Mouse (Mus musculus) 3T3-L1 (cell line): ENCODE results near the gene Cnot3.
"Not testable (repeated sequence)": the region's sequence is repeated elsewhere in the genome, so short reads cannot be mapped to it uniquely, and the experiment has no call there.

Experiments
- DNase-seq: peaks from one replicate; pipeline ENCODE4 v3.0.0-alpha.2; 2015; ENCODE audit warnings: low read depth, low spot score

The Cnot3 gene

DNA sequence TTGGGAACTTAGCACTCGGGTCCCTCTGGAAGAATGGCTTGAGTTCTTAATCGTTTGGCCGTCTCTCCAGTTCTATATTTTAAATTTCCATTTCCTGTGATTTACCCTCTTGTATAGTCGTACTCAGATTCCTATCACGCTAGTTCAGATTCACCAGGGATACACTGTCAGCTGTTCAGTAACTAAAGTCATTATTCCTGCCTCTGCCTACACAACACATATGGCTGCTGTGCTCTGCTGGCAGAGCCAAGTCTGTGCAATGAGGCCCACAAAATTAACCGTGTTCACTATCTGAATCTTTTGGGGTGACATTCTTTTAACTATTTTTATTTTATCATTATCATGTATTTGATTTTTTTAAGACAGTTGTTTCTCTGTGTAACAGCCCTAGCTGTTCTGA, 53.4 kb downstream of the Cnot3 start:
- DNase-seq = no peak

GRCm38 (mm10) chr7:3703148-3703878, 58.2 kb downstream of the Cnot3 start:
- no peak for DNase-seq

DNA sequence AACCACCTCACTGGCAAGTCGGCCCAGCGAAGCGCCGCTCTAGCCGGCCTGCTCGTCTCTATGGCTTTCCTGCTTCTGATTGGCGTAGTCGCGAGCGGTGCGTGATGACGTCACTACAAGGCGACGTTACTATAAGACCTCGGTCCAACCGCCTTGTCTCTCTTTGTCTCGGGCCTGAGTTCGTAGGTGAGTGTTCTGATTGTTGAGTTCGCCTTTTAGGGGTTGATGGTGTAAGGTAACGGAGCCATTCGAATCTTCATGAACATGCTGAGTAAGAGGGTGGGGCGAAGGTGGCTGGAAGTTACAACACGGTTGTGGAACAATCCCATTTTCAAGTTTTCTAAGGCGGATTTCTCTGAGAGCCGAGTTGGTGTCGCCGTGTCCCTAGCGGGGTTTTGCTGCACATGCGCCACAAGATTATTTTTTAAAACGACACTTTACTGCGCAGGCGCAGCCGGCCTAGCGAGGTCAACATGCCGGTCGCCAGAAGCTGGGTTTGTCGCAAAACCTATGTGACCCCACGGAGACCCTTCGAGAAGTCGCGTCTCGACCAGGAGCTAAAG, 58.9 kb downstream of the Cnot3 start, which contains the start of gene Rps9:
TSS of gene Rps9 (plus strand) at position 115 of the 563 bp plus-strand sequence.
- DNase-seq = peak; percentile 96

DNA sequence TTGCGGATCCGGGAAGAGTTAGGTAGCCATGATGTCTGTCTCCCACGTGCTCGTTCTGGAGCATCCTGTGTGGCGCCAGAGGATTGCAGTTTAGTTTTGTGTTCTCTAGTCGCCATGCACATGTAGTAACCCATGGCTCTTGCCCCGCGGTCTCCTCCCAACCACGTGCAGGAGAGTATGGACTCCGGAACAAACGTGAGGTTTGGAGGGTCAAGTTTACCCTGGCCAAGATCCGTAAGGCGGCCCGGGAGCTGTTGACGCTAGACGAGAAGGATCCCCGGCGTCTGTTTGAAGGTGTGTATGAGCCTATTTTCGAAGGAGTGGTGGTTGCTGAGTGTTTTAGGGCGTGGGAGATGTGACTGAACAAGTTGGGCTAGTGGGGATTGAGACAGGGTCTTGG, 59.4 kb downstream of the Cnot3 start:
- DNase-seq = no peak

GRCm38 (mm10) chr7:3705461-3705860, 60.4 kb downstream of the Cnot3 start:
- DNase-seq = not testable (repeated sequence)

DNA sequence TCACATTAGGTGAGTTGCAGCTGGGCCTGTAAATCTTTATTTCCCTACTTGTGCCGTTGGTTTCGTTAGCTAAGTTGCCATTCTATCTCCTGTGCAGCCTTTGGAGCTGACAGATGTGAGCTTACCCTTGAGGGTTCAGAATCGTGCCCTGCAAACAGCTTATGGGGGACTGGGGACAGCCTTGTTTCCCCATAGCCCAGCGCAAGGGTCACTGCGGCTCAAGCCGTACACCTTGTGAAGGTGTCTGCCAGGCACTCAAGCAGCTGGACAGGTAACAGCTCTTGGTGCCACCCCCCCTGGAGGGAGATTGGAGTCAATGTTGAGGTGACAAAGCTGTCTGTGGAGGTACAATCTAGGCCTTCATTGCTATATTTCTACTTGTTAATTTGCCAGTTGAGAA, 60.8 kb downstream of the Cnot3 start:
- no peak for DNase-seq

DNA sequence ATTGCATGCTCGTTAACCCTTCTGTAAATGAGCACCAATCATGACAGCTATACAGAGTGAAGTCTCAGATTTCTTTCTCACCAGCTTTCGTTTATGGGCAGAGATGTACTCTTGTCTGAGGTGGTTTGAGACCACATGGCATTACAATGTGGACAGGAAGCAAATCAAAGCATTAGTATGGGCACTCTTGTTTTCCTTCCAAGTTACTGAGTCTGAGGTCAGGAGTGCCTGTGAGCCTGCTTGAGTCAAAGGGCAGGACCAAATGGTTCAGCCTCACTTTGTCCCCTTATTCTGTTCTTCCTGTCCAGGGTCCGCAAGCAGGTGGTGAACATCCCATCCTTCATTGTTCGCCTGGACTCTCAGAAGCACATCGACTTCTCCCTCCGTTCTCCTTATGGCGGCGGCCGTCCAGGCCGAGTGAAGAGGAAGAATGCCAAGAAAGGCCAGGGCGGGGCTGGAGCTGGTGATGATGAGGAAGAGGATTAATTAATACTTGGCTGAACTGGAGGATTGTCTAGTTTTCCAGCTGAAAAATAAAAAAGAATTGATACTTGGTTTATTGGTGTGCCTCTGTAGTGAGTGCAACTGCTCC, 61.4 kb downstream of the Cnot3 start:
- DNase-seq = peak; percentile 23

DNA sequence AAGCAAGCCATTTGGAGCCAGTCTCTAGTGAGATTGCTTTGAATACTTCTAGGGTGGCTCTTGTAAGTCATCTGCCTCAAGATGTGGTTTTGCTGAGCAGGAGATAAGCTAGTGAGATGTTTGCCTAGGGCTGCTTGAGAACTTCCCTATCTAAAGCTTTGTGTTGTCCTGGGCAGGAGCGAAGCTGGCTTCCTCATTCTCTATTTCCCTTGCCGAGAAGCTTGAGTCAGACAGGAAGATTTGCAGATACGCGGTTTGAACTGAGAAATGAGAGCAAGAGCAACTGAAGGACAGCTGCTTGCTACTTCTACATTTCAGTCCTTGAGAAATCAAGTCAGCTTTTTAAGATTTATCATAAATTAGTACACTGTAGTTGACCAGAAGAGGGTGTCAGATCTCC, 62.0 kb downstream of the Cnot3 start:
- peak; percentile 15 for DNase-seq

- DNase-seq = peak; percentile 16
Observed at GRCm38 (mm10) chr7:3707568-3708413, 62.7 kb downstream of the Cnot3 start.

DNA sequence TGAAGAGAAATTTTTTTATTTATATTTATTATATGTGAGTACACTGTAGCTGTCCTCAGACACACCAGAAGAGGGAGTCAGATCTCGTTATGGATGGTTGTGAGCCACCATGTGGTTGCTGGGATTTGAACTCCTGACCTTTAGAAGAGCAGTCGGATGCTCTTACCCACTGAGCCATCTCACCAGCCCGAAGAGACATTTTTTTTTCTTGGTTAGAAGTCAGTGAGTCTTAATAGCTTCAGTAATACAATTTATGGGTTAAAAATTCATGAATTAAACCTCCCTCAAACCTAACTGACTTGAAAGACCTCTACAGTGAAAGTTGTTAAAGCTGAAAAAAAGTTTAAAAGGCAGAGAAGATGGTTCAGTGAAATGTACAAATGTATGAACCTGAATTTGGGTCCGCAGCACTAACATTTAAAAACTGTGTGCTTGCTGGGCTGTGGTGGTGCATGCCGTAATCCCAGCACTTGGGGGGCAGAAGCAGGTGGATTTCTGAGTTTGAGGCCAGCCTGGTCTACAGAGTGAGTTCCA, 63.4 kb downstream of the Cnot3 start:
- peak; percentile 10 for DNase-seq

DNA sequence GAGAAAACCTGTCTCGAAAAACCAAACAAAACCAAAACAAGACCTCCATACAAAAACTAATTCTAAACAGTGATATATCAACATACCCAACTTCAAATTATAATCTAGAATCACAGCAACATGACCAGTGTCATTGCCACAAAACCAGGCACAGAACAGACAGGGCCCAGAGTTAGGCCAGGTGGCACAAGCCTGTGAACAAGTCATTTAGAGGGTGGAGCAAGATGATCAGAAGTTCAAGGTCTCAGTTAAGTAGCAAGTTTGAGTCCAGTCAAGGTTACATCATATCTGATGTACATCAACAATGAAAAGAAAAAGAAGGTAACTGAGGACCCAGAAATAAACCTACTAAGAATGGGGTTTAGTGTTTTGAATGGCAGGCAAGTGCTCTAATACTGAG, 63.9 kb downstream of the Cnot3 start:
- DNase-seq = no peak
